Mouse (Mus musculus) heart, embryonic 11.5 days (tissue): ENCODE data around the gene Esf1. TPM values are rescaled to one million over a fixed set of nuclear protein-coding genes. Genes with fewer than 3 reads are reported as not detected.

Experiments used
- ATAC-seq: fragments of 200-750 bp; cut with Nextera tagmentation; replicated peaks from 2 replicates; pipeline ENCODE4 v1.8.0; 2017; ENCODE audit warnings: moderate library complexity; ENCODE audit not compliant: insufficient number of reproducible peaks, low FRiP score, low TSS enrichment
- H3K27ac ChIP-seq: fragments of 300-500 bp; sonication (generic); 2 replicates; pipeline ENCODE4 v1.5.1; 2014; ENCODE audit warnings: mild to moderate bottlenecking, low read depth, low read length
- H3K27me3 ChIP-seq: fragments of 300-500 bp; sonication (generic); 2 replicates; pipeline ENCODE4 v1.6.1; 2014; ENCODE audit warnings: mild to moderate bottlenecking, low read length, mixed read lengths; ENCODE audit not compliant: control insufficient read depth, insufficient read depth
- H3K36me3 ChIP-seq: fragments of 300-500 bp; sonication (generic); 2 replicates; pipeline ENCODE4 v1.6.1; 2014; ENCODE audit warnings: mild to moderate bottlenecking, low read length, moderate library complexity, mixed read lengths; ENCODE audit not compliant: control insufficient read depth, insufficient read depth
- H3K4me1 ChIP-seq: fragments of 300-500 bp; sonication (generic); 2 replicates; pipeline ENCODE4 v1.6.1; 2014; ENCODE audit warnings: low read length; ENCODE audit not compliant: control insufficient read depth, insufficient read depth
- H3K4me2 ChIP-seq: fragments of 300-500 bp; sonication (generic); 2 replicates; pipeline ENCODE4 v1.6.1; 2014; ENCODE audit warnings: mild to moderate bottlenecking, moderate library complexity
- H3K4me3 ChIP-seq: fragments of 300-500 bp; sonication (generic); 2 replicates; pipeline ENCODE4 v1.5.1; 2014; ENCODE audit warnings: low read depth, low read length
- H3K9ac ChIP-seq: fragments of 300-500 bp; sonication (generic); 2 replicates; pipeline ENCODE4 v1.6.1; 2014; ENCODE audit warnings: mild to moderate bottlenecking, low read depth, low read length, moderate library complexity
- H3K9me3 ChIP-seq: fragments of 300-500 bp; sonication (generic); replicated peaks from 2 replicates; pipeline ENCODE4 v1.6.1; 2016; ENCODE audit warnings: low read length; ENCODE audit not compliant: control insufficient read depth
- WGBS: fragments of 180-500 bp; shearing (Covaris S2); extraction: QIAGEN DNeasy Blood & Tissue Kit; methylation state at CpG from one replicate; pipeline ENCODE4 v1.1.7; 2014; ENCODE audit not compliant: insufficient replicate concordance; 5-methylcytosine and 5-hydroxymethylcytosine counted together
- polyA plus RNA-seq: library from polyadenylated mRNA; unstranded; fragments of >200 nt; fragmentation: Nextera tagmentation; extraction: Ambion mirVana; gene quantifications from 2 replicates; pipeline ENCODE4 v1.2.1, GENCODE M21; 2014

Esf1 gene
- polyA plus RNA-seq, 1 experiment from 2014 or later, result 20.7 TPM

GRCm38 (mm10) chr2:140107641-140108040 is 62.7 kb downstream of the Esf1 start:
- H3K36me3 ChIP-seq, result no peaks in the 10 kb centered on the region
- no peak for ATAC-seq
- no peaks in the 10 kb centered on the region for H3K9me3 ChIP-seq
- no peak overlapping the region for H3K27ac ChIP-seq
- no peaks in the 10 kb centered on the region for H3K27me3 ChIP-seq
- no peak overlapping the region for H3K4me2 ChIP-seq
- no peaks in the 10 kb centered on the region for H3K4me1 ChIP-seq
- no peak overlapping the region for H3K9ac ChIP-seq
- no peak overlapping the region for H3K4me3 ChIP-seq
- WGBS, result 87% methylated on average over 4 of the region's 4 CpGs

- H3K9ac ChIP-seq, result no peak overlapping the region
- H3K4me2 ChIP-seq, result no peak overlapping the region
- no peak for ATAC-seq
- H3K27me3 ChIP-seq, result no peaks in the 10 kb centered on the region
- no peak overlapping the region for H3K4me3 ChIP-seq
- H3K27ac ChIP-seq, result no peak overlapping the region
- H3K9me3 ChIP-seq, result no peaks in the 10 kb centered on the region
- 57% methylated on average over 3 of the region's 3 CpGs for WGBS
- no peaks in the 10 kb centered on the region for H3K4me1 ChIP-seq
- H3K36me3 ChIP-seq, result no peaks in the 10 kb centered on the region
Measured at GRCm38 (mm10) chr2:140104951-140105350, 65.4 kb downstream of the Esf1 start.

- H3K36me3 ChIP-seq, result no peaks in the 10 kb centered on the region
- H3K9ac ChIP-seq, result no peak overlapping the region
- no peaks in the 10 kb centered on the region for H3K27me3 ChIP-seq
- H3K4me3 ChIP-seq, result no peak overlapping the region
- no peak for ATAC-seq
- no peak overlapping the region for H3K4me2 ChIP-seq
- no peaks in the 10 kb centered on the region for H3K4me1 ChIP-seq
- whole genome bisulfite sequencing, result 81% methylated on average over 3 of the region's 3 CpGs
- H3K9me3 ChIP-seq, result no peaks in the 10 kb centered on the region
- no peak overlapping the region for H3K27ac ChIP-seq
Measured at GRCm38 (mm10) chr2:140100551-140101474, 69.6 kb downstream of the Esf1 start.

- H3K4me2 ChIP-seq, result no peak overlapping the region
- no peaks in the 10 kb centered on the region for H3K9me3 ChIP-seq
- 77% methylated on average over 3 of the region's 3 CpGs for WGBS
- no peak for ATAC-seq
- no peak overlapping the region for H3K4me3 ChIP-seq
- H3K27ac ChIP-seq, result no peak overlapping the region
- H3K9ac ChIP-seq, result no peak overlapping the region
- no peaks in the 10 kb centered on the region for H3K4me1 ChIP-seq
- no peaks in the 10 kb centered on the region for H3K27me3 ChIP-seq
- H3K36me3 ChIP-seq, result no peaks in the 10 kb centered on the region
Measured at GRCm38 (mm10) chr2:140099971-140100370, 70.4 kb downstream of the Esf1 start.

- no peak overlapping the region for H3K4me3 ChIP-seq
- no peaks in the 10 kb centered on the region for H3K36me3 ChIP-seq
- no peak overlapping the region for H3K9ac ChIP-seq
- H3K27me3 ChIP-seq, result no peaks in the 10 kb centered on the region
- WGBS, result 54% methylated on average over 3 of the region's 3 CpGs
- no peaks in the 10 kb centered on the region for H3K9me3 ChIP-seq
- peak; percentile 87 for ATAC-seq
- H3K4me1 ChIP-seq, result no peaks in the 10 kb centered on the region
- H3K4me2 ChIP-seq, result no peak overlapping the region
- no peak overlapping the region for H3K27ac ChIP-seq
Measured at GRCm38 (mm10) chr2:140097131-140097591, 73.2 kb downstream of the Esf1 start.

- Histone ChIP-seq H3K36me3 (no peaks in the 10 kb centered on the region), H3K27ac (no peak overlapping the region), H3K4me3 (no peak overlapping the region), H3K4me1 (no peaks in the 10 kb centered on the region), H3K4me2 (no peak overlapping the region), H3K9ac (no peak overlapping the region), H3K27me3 (no peaks in the 10 kb centered on the region), H3K9me3 (no peaks in the 10 kb centered on the region)
- WGBS, result 88% methylated on average over 5 of the region's 5 CpGs
- no peak for ATAC-seq
Measured at GRCm38 (mm10) chr2:140096034-140096433, 74.3 kb downstream of the Esf1 start.

- no peak overlapping the region for H3K27ac ChIP-seq
- WGBS, result 90% methylated on average over 5 of the region's 5 CpGs
- no peaks in the 10 kb centered on the region for H3K36me3 ChIP-seq
- ATAC-seq, result no peak
- no peak overlapping the region for H3K4me2 ChIP-seq
- no peak overlapping the region for H3K4me3 ChIP-seq
- H3K4me1 ChIP-seq, result no peaks in the 10 kb centered on the region
- H3K9ac ChIP-seq, result no peak overlapping the region
- no peaks in the 10 kb centered on the region for H3K27me3 ChIP-seq
- no peaks in the 10 kb centered on the region for H3K9me3 ChIP-seq
Measured at GRCm38 (mm10) chr2:140093433-140093832, 76.9 kb downstream of the Esf1 start.

GRCm38 (mm10) chr2:140084245-140084644 is 86.1 kb downstream of the Esf1 start:
- Histone ChIP-seq H3K4me2 (no peak overlapping the region), H3K9me3 (no peaks in the 10 kb centered on the region), H3K9ac (no peak overlapping the region), H3K27ac (no peak overlapping the region), H3K4me3 (no peak overlapping the region), H3K4me1 (no peaks in the 10 kb centered on the region), H3K27me3 (no peaks in the 10 kb centered on the region), H3K36me3 (no peaks in the 10 kb centered on the region)
- ATAC-seq, result no peak
- 82% methylated on average over 7 of the region's 7 CpGs for WGBS
